Mouse (Mus musculus): Measurements from ENCODE around the gene Rex1bd.

Rex1bd gene

DNA sequence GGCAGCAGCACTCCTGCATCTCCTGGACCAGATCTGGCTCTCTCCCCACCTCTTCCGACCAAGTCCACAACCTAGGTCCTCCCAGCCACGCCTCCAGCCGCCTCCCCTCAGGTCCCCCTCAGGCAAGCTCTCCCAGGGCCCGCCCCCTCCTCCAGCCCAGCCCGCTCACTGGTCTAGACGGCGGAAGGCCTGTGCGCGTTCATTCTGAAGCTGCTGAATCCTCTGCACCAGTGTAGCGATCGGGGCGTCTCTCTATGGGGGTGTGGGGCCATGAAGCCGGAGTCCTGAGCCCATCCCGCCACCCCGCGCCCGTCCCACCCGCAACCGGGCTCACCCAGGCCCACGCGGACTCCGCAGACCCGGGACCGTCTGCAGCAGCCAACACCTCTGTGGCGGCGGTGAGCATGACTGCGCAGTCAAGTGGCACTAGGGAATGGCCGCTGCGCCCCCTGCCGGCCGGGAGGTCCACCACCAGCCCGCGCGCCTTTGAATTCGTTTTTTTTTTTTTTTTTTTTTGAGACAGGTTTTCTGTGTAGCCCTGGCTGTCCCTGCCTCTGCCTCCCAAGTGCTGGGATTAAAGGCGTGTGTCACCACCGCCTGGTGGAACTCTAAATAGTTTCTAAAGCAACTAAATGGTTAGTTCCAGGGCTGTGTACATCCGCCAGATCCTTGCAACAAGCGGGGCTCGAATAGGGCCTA is at the start of gene Rex1bd:
Gene Rex1bd (minus strand): TSS at position 425 of the 699 bp plus-strand sequence.
- peak; percentile 95 for DNase-seq

DNA sequence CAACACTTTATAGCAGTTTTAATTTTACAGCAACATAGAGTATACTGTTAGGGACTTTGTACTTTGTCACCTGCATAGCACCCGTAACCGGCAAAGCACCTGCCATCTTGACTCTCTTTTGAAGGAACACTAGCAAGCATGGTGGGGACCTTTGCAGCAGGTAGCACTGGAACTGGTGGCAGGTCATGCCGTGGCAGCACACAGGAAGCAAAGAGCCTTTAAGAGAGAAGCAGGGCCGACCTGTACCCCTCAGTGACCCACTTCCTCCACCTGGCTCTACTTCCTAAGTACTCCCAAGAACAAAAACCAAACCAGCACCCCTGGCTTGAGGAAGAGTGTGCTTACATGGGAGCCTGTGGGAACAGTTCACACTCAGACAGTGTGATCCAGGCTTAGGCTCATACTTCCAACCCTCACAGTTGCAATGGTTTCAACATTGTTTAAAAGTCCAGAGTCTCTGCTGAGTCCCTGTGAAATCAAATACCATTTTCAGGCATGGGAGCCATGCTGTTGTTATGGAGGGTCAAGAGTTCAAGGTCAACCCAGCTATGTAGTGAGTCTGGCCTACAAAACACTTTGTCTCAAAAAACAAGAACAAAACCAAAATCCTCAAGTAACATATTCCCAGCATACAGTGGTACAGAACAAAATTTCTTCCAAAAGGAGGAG is 48.7 kb upstream of the Rex1bd start:
- no peak for DNase-seq

DNA sequence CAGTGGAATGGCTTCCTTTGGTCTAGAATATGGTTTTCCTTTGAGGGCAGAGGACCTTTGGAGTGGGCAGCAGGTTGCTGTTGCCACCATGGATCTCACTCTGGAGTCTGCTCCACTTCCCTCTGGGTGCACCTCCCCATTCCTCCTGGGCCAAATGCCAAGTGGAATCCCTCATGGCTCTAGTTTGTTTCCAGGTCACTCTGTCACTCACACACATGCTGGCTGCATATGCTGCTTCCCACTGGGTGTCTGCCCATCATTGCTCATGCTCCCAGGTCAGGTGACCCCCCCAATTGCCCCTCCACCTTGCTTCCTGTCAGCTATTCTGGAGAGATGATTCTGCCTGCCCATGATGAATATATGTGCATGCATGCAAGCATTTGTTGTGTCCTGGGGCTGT is 47.2 kb upstream of the Rex1bd start:
- no peak for DNase-seq

DNA sequence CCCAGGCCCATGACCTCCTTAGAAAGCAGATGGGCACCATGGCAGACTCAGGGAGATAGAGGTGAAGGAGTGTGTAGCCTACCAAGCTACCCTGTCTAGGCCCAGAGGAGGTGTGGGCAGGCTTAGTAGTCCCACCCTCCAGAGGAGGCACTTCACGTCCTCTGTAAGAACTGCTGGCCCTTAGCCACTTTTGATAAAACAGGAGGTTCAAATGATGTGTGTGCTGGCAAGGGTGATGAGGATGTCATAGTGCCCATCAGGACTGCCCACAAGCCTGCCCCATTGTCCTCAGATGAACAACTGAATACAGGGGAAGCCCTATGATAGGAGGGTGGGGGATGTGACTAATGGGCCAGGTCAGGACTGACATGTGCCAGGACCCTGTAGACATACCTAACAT is 46.3 kb upstream of the Rex1bd start:
- no peak for DNase-seq

DNA sequence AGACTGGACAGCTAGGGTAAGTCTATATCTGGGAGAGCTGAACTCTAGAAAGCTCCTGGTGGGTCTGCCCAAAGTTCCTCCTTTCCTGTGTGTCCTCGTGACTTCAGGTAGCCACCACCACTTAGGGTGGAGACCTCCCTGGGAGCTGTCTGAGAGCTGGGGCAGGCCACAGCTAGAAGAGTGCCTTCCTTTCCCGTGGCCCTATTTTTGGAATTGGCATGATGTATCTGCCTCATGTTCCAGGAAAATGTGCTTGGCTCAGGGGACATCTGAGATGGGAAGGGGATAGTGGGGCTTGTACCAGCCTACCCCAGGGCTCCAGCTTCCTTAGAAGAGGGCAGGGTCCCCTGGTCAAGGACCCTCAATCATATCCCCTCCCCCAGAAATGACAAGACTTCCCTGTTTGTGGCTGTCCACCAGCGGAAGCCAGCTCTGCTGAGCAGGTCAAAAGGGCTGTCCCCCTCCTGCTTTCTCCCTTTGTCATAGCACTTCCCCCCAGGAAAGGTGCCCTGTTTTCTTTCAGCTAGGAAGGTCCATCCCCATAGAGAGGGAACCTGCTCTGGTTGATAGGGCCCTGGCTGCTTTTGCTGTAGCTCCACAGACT is 45.1 kb upstream of the Rex1bd start:
- no peak for DNase-seq

DNA sequence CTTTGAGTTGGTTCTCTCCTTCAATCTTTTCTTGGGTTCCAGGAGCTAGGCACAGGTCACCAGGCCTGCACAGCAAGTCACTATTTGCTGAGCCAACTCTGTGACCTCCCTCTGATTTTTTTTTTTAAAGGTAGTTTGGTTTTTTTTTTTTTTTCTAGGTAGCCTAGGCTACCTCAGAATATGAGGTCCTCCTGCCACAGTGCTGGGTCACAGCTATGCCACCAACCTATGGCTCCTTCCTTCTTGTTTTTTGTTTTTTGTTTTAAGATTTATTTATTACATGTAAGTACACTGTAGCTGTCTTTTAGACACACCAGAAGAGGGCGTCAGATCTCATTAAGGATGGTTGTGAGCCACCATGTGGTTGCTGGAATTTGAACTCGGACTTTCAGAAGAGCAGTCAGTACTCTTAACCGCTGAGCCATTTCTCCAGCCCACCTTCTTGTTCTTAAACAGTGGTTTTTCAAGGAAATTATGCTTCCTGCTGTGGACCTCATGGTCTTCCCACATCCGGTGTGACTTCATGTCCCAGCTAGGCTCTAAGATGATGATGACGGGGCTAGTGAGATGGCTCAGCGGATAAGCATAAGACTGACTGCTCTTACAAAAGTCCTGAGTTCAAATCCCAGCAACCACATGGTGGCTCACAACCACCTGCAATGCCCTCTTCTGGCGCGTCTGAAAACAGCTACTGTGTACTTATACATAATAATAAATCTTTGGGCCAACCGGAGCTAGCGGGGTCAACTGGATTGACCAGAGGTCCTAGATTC is 43.0 kb upstream of the Rex1bd start:
- no peak for DNase-seq

DNA sequence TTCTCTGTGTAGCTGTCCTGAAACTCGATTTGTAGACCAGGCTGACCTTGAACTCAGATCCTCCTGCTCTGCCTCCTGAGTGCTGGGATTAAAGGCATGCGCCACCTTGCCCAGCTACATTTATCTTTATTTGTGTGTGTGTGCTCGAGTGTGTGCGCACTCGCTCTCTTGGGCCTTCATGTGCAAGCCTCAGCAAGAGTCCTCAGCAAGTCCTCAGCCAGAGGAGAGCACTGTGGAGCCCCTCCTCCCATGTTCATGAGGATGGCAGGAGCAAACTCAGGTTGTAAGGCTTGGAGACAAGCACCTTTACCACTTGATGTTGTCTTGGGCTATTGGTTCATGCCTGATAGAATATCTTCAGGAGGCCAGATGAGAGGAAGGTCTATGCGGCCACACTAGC is 41.2 kb upstream of the Rex1bd start:
- DNase-seq = no peak

DNA sequence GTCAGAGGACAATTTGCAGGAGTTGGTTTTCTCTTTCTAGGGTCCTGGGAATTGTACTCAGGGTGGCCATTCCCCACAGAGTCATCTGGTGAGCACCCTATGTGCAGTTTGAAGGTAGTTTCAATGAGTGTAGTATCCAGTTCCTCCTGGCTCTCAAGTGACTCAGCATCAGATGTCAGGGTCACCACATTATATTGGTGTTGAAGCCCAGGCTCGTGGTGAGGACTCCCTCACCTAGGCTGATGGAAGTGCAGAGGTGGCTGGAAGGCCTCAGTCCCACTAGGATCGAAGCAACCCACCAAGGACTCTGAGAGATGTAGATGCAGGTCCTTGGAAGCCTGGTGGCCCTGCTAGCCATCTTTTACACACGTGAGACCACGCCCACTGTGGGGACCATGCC is 39.9 kb upstream of the Rex1bd start:
- no peak for DNase-seq

DNA sequence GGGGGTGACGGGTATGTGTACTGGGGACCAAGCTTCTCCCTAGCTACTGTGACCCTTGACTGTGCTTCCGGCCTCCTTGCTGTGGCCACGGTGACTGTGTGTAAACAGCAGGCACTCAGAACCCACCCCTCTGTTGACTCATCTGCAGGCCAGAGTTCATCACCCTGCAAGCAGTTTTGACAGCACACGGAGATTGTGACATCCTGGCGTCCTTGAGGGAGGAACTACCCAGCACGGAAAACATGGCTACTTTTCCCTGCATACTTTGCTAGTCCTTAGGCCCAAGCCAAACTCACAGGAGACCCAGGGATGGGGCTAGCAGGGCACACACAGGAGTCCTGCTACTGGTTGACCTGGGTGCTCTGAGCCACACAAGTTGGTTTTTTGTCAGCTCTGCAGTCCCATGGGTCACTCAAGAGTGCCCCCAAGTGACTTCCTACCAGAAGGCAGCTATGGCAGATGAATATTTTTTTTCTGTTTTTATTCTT is 37.7 kb upstream of the Rex1bd start:
- peak; percentile 39 for DNase-seq

DNA sequence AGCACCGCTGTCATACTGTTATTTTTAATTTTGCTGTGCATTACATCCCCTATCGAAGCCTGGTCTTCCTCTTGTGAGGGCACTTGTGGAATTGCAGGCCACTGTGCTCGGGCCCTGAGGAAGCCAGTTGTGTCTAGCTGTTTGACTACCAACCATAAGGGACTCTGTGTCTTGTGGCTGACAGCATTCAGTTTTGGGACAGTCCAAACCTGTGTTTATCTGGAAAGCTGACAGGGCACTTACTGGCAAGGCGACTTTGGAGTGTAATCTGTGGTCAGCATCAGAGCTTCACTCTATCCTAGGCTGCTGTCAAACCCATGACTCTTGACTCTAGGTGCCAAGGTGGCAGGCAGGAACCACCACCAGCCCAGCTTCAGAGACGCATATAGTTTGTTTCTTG is 34.5 kb upstream of the Rex1bd start:
- no peak for DNase-seq

DNA sequence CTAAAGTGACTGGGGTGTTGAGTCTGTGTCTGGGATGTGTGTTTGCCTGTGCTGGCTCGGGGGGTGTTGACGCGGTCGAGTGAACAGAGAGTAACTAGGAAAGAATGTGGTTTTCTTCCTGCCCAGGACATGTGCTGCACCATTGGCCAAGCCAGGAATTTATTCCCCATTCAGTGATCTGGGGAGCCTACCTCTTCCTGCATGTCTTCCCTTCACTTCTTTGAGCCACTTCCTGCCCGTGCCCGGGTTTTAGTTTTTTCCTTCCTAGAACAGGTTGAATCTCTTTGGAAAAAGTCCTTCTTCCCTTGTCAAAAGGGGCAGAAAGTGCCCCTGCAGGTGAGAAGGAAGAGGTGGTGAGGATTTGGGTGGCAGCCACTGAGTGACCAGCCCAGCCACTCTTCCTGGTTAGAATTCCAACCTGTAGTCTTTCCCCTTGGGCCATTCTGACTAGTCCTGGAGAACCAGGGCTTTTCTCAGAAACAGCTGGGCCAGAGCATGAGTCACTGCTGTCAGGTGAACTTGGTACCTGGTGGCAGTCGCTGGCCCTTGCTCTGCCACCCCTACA is 34.0 kb upstream of the Rex1bd start:
- DNase-seq = no peak

DNA sequence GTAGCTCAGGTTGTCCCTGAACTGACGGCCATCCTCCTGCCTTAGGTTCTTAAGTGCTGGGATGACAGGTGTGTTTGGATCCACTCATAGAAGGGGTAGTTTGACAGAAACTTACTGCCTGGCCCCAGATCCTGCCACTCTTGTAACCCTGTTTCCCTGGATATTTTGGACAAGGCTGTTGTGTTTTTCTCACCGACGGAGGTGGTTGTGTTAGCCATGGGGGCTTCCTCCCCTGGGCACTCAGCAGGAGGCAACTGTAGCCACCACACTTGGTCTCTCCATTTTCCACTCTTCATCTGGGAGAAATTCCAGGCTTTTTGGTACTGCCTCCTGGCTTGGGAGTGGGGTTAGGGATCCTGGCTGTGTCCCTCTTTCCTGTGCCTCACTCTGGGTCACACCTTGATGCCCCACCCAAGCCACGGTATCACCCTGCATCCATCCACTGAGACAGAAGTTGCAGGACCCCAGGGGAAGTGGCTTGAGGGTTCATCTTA is 33.5 kb upstream of the Rex1bd start:
- DNase-seq = no peak

DNA sequence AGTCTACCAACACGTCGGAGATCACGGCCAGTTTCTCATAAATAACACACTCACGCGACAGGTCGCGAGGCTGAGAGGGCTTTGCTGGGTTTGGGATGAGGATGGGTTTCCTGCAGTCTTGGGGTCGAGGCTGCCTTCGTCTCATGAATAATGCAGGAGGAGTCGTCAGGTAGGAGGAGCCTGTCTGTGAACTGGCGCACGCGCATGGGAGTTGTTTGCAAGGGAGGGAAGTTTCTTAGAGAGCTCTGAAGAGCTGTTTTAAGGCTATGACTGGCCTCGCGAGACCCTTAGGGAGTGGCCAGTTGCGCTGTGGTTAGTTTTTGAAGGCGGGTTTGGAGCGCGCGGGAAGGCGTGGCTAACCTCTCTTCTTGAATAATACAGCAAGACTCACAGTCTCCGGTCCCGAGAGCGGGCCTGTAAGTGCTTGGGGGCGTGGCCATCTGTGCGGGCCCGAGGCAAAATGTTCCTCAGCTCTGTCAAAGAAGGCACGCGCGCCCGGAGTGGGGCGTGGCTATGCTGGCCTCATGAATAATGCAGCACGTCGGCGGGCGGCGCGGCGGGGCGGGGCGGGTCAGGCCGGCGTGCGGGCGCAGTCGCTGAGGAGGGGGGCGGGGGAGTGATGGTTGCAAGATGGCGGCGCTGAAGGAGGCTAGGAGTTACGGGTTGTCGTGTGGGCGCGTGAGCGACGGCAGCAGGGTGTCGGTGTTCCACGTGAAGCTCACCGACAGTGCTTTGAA is 32.7 kb upstream of the Rex1bd start, which contains the start of gene Ell:
Gene Ell (plus strand): TSS at position 381 of the 737 bp plus-strand sequence.
- peak; percentile 100 for DNase-seq

DNA sequence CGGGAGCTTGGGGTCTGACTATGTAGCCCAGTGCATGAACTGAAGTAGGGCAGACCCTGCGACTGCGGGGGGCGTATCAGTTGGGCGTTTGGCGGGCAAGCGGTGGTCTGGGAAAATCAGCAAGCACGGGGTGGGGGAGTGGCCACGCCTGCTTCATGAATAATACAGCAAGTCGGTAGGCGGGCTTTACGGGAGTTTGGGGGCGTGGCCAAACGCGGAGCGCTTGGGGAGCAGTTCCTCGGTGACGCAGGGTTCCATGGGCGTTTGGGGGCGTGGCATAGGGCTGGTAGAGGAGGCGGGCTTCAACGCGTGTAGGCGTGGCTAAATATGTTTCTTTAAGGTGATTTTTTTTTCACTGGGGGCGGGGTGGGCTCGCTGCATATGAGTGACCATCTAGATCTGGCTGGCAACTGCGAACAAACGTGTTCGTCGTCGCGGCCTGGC is 32.1 kb upstream of the Rex1bd start:
- peak; percentile 100 for DNase-seq

DNA sequence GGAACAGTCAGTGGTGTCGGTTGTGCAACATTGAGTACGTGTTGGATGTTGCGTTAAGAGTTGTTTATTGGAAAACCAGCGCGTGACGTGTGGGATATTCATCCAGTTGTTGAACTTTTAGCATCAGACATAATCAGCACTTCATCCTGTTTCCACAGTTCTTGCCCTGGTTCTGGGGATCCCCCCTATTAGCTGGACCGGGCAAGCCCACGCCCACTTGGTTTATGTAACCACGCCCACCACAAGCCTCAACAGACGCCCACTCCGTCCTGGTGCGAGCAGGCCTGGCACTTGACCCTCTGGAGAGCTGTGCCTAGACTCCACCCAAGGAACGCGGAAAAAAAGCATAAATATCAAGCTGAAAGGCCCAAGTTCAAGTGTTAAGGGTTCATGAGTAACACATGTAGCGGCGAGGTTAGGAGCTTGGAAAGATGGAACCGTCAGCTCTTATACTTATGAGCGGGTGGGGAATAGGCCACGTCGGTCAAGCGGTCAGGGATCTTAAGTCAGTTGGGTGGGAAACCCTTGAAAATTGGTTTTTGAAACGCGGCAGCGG is 31.6 kb upstream of the Rex1bd start:
- DNase-seq = peak; percentile 74

DNA sequence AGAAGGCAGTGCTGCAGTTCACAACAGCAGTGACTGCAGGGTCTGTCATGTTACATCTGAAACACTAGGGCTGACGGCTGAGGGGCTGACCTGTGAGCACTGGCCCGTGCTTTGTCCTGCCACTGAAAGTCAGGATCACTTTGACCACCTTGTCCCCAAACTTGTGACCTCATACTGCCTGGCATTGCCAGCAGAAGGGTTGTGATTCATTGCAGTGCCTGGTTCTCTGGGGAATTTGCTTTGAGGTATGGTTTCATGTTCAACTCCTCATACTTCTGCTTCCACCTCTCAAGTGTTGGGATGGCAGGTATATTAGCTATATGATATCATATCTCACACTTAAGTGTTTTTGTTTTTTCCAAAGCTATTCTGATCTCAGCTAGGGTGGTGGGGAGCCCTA is 29.1 kb upstream of the Rex1bd start:
- no peak for DNase-seq

DNA sequence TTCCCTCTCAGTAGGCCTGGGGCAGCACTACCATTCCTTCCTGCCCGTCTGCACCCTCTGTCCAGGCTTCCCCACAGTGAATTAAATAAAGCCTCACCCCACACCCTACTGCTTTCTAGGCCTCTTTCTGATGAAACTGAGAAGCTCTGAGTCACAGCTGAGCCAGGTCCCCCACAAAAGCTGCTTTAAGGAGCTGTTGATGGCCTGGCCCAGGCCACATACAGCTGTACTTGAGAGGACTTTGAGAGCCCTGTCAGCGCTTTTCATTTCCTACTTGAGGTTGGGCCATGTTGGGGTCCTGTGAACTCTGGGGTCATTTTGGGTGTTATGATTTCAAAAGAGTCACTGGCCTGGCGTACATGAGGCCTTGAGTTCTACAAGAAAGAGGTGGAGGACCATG is 28.7 kb upstream of the Rex1bd start:
- no peak for DNase-seq

DNA sequence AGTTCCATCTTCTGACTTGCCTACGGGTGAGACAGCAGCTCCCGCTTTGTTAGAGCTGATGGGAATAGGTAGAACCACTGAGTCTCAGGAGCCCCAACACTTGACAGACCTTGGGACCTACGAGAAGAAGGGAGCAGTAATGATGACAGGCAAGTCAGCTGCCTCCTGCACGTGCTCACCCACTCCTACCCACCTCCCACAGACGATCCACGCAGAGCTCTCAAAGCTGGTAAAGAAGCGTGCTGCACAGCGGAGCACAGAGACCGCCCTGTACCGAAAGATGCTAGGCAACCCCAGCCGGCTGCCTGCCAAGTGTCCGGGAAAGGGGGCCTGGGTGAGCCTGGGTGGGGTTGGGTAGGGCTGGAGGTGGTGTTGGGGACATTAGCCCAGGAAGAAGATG is 27.7 kb upstream of the Rex1bd start:
- DNase-seq = no peak

DNA sequence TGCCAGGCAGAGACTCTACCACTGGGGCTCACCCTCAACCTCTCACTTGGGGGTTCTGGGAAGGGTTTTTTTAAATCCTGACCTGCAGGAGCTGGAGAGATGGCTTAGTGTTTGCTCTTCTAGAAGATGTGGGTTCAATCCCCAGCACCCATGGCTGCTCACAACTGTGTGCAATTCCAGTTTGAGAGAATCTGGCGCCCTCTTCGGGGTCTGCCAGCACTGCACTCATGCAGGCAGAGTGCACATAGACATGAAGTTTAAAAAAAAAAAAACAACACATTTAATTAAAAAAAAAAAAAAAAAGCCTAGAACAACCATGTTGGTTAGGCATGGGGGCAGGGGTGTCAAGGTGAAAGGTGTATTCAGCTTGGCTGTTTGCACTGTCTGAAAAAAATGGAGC is 23.8 kb upstream of the Rex1bd start:
- no peak for DNase-seq

DNA sequence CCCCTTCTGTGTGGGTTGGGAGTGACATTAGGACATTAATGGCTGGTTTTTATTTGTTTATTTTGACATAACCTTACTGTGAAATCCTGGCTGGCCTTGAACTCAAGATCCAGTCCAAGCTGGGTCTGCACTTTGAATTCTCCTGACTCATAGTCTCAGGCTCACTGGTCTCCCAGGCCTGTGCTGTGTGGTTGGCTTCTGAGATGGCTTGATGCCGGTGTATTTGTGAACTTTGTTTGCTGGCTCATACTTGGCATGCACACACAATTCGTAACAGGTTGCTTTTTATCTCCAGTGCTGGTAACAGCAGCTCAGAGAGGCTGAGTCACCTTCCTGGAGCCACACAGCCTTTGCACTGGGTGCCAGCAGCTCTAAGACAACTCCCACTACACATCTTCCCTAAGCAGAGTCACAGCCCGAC is 23.2 kb upstream of the Rex1bd start:
- no peak for DNase-seq

DNA sequence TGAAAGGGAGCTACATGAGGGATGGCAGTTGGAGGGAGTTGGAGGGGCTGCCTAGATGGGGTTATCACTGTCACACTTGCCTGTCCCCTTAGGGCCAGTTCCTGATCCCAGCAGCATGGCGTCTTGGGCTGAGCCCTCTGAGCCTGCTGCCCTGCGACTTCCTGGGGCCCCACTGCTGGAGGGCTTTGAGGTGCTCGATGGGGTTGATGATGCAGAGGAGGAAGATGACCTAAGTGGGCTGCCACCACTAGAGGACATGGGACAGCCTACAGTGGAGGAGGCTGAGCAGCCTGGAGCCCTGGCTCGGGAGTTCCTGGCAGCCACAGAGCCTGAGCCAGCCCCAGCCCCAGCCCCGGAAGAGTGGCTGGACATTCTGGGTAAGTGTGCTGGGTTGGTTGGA is 22.7 kb upstream of the Rex1bd start:
- DNase-seq = no peak
